Mouse (Mus musculus): ENCODE results near the gene Fam102a. TPM values are rescaled to one million over a fixed set of nuclear protein-coding genes. Genes with fewer than 3 reads are reported as not detected.

Gene Fam102a
- polyA plus RNA-seq, 1 experiment, result 40.2 TPM

- Histone ChIP-seq H3K27me3 (ENCODE audit: control insufficient read depth, insufficient read depth, low read length) (no peaks in the 10 kb centered on the region), H3K4me1 (ENCODE audit: control insufficient read depth, insufficient read depth, low read length) (no peaks in the 10 kb centered on the region), H3K27ac (ENCODE audit: insufficient read depth, low read length) (no peak overlapping the region), H3K4me3 (replicated peaks; ENCODE audit: insufficient read depth, low read depth, low read length) (no peak overlapping the region)
- no peak for TF ChIP-seq POLR2A (IDR thresholded peaks at IDR 0.05; ENCODE audit: borderline replicate concordance, insufficient read depth, low read length)
- TF ChIP-seq CTCF (IDR thresholded peaks at IDR 0.05; ENCODE audit: borderline replicate concordance, insufficient read depth, low read depth, low read length), result no peak
- DNase-seq, result no peak
- 56% methylated on average over 2 of the region's 2 CpGs for WGBS
Measured at GRCm38 (mm10) chr2:32494522-32494921, 40.6 kb upstream of the Fam102a start.

GRCm38 (mm10) chr2:32495185-32495726 is 39.9 kb upstream of the Fam102a start:
- H3K27ac ChIP-seq (ENCODE audit: insufficient read depth, low read length), result no peak overlapping the region
- WGBS, result 86% methylated on average over 20 of the region's 20 CpGs
- DNase-seq, result no peak
- no peak overlapping the region for H3K4me3 ChIP-seq (replicated peaks; ENCODE audit: insufficient read depth, low read depth, low read length)
- TF ChIP-seq CTCF (IDR thresholded peaks at IDR 0.05; ENCODE audit: borderline replicate concordance, insufficient read depth, low read depth, low read length), result no peak
- TF ChIP-seq POLR2A (IDR thresholded peaks at IDR 0.05; ENCODE audit: borderline replicate concordance, insufficient read depth, low read length), result no peak
- no peaks in the 10 kb centered on the region for H3K4me1 ChIP-seq (ENCODE audit: control insufficient read depth, insufficient read depth, low read length)
- H3K27me3 ChIP-seq (ENCODE audit: control insufficient read depth, insufficient read depth, low read length), result no peaks in the 10 kb centered on the region

GRCm38 (mm10) chr2:32496190-32496589 is 38.9 kb upstream of the Fam102a start:
- Histone ChIP-seq H3K4me3 (replicated peaks; ENCODE audit: insufficient read depth, low read depth, low read length) (no peak overlapping the region), H3K27ac (ENCODE audit: insufficient read depth, low read length) (no peak overlapping the region), H3K4me1 (ENCODE audit: control insufficient read depth, insufficient read depth, low read length) (no peaks in the 10 kb centered on the region), H3K27me3 (ENCODE audit: control insufficient read depth, insufficient read depth, low read length) (no peaks in the 10 kb centered on the region)
- no peak for TF ChIP-seq CTCF (IDR thresholded peaks at IDR 0.05; ENCODE audit: borderline replicate concordance, insufficient read depth, low read depth, low read length)
- no peak for TF ChIP-seq POLR2A (IDR thresholded peaks at IDR 0.05; ENCODE audit: borderline replicate concordance, insufficient read depth, low read length)
- 67% methylated on average over 5 of the region's 5 CpGs for whole genome bisulfite sequencing
- DNase-seq, result no peak

- H3K4me1 ChIP-seq (ENCODE audit: control insufficient read depth, insufficient read depth, low read length), result no peaks in the 10 kb centered on the region
- H3K27me3 ChIP-seq (ENCODE audit: control insufficient read depth, insufficient read depth, low read length), result no peaks in the 10 kb centered on the region
- TF ChIP-seq CTCF (IDR thresholded peaks at IDR 0.05; ENCODE audit: borderline replicate concordance, insufficient read depth, low read depth, low read length) (no peak), POLR2A (IDR thresholded peaks at IDR 0.05; ENCODE audit: borderline replicate concordance, insufficient read depth, low read length) (no peak)
- no peak overlapping the region for H3K27ac ChIP-seq (ENCODE audit: insufficient read depth, low read length)
- no peak for DNase-seq
- no peak overlapping the region for H3K4me3 ChIP-seq (replicated peaks; ENCODE audit: insufficient read depth, low read depth, low read length)
- WGBS, result 89% methylated on average over 4 of the region's 4 CpGs
Measured at GRCm38 (mm10) chr2:32499365-32499764, 35.8 kb upstream of the Fam102a start.

- no peak for TF ChIP-seq CTCF (IDR thresholded peaks at IDR 0.05; ENCODE audit: borderline replicate concordance, insufficient read depth, low read depth, low read length)
- no peak for TF ChIP-seq POLR2A (IDR thresholded peaks at IDR 0.05; ENCODE audit: borderline replicate concordance, insufficient read depth, low read length)
- 77% methylated on average over 5 of the region's 5 CpGs for WGBS
- Histone ChIP-seq H3K27ac (ENCODE audit: insufficient read depth, low read length) (no peak overlapping the region), H3K4me3 (replicated peaks; ENCODE audit: insufficient read depth, low read depth, low read length) (no peak overlapping the region), H3K4me1 (ENCODE audit: control insufficient read depth, insufficient read depth, low read length) (no peaks in the 10 kb centered on the region), H3K27me3 (ENCODE audit: control insufficient read depth, insufficient read depth, low read length) (no peaks in the 10 kb centered on the region)
- no peak for DNase-seq
Measured at GRCm38 (mm10) chr2:32500461-32500860, 34.7 kb upstream of the Fam102a start.

- Histone ChIP-seq H3K4me3 (replicated peaks; ENCODE audit: insufficient read depth, low read depth, low read length) (no peak overlapping the region), H3K27me3 (ENCODE audit: control insufficient read depth, insufficient read depth, low read length) (no peaks in the 10 kb centered on the region), H3K4me1 (ENCODE audit: control insufficient read depth, insufficient read depth, low read length) (no peaks in the 10 kb centered on the region), H3K27ac (ENCODE audit: insufficient read depth, low read length) (no peak overlapping the region)
- WGBS, result 66% methylated on average over 5 of the region's 5 CpGs
- TF ChIP-seq CTCF (IDR thresholded peaks at IDR 0.05; ENCODE audit: borderline replicate concordance, insufficient read depth, low read depth, low read length), result no peak
- no peak for DNase-seq
Measured at GRCm38 (mm10) chr2:32501754-32502324, 33.3 kb upstream of the Fam102a start.

- H3K27ac ChIP-seq (ENCODE audit: insufficient read depth, low read length), result no peak overlapping the region
- DNase-seq, result no peak
- no peak for TF ChIP-seq POLR2A (IDR thresholded peaks at IDR 0.05; ENCODE audit: borderline replicate concordance, insufficient read depth, low read length)
- no peak for TF ChIP-seq CTCF (IDR thresholded peaks at IDR 0.05; ENCODE audit: borderline replicate concordance, insufficient read depth, low read depth, low read length)
- H3K4me3 ChIP-seq (replicated peaks; ENCODE audit: insufficient read depth, low read depth, low read length), result no peak overlapping the region
- H3K4me1 ChIP-seq (ENCODE audit: control insufficient read depth, insufficient read depth, low read length), result no peaks in the 10 kb centered on the region
- no peaks in the 10 kb centered on the region for H3K27me3 ChIP-seq (ENCODE audit: control insufficient read depth, insufficient read depth, low read length)
- 89% methylated on average over 12 of the region's 12 CpGs for WGBS
Measured at GRCm38 (mm10) chr2:32502843-32503242, 32.3 kb upstream of the Fam102a start.

GRCm38 (mm10) chr2:32503588-32503987 is 31.5 kb upstream of the Fam102a start:
- Histone ChIP-seq H3K27ac (ENCODE audit: insufficient read depth, low read length) (no peak overlapping the region), H3K4me3 (replicated peaks; ENCODE audit: insufficient read depth, low read depth, low read length) (no peak overlapping the region), H3K27me3 (ENCODE audit: control insufficient read depth, insufficient read depth, low read length) (no peaks in the 10 kb centered on the region), H3K4me1 (ENCODE audit: control insufficient read depth, insufficient read depth, low read length) (no peaks in the 10 kb centered on the region)
- TF ChIP-seq POLR2A (IDR thresholded peaks at IDR 0.05; ENCODE audit: borderline replicate concordance, insufficient read depth, low read length), result no peak
- no peak for TF ChIP-seq CTCF (IDR thresholded peaks at IDR 0.05; ENCODE audit: borderline replicate concordance, insufficient read depth, low read depth, low read length)
- no peak for DNase-seq
- 80% methylated on average over 3 of the region's 3 CpGs for WGBS
